Mouse (Mus musculus): ENCODE data around the gene Osbpl3. TPM values are rescaled to one million over a fixed set of nuclear protein-coding genes. Genes with fewer than 3 reads are reported as not detected.

Gene Osbpl3
- polyA plus RNA-seq, 1 experiment, result 18.0 TPM

- Histone ChIP-seq H3K4me3 (ENCODE audit: insufficient read depth, low read length) (no peak overlapping the region), H3K4me1 (ENCODE audit: control insufficient read depth, insufficient read depth, low read length) (no peaks in the 10 kb centered on the region)
- no peak for TF ChIP-seq CTCF (IDR thresholded peaks at IDR 0.05; ENCODE audit: borderline replicate concordance, insufficient read depth, low read length)
- TF ChIP-seq POLR2A (IDR thresholded peaks at IDR 0.05; ENCODE audit: low read depth, low read length), result no peak
Measured at GRCm38 (mm10) chr6:50432491-50432890, 23.5 kb downstream of the Osbpl3 start.

GRCm38 (mm10) chr6:50429299-50429698 lies 26.7 kb downstream of the Osbpl3 start:
- Histone ChIP-seq H3K4me3 (ENCODE audit: insufficient read depth, low read length) (no peak overlapping the region), H3K4me1 (ENCODE audit: control insufficient read depth, insufficient read depth, low read length) (no peaks in the 10 kb centered on the region), H3K27ac (ENCODE audit: insufficient read depth, low read length) (no peak overlapping the region)
- TF ChIP-seq CTCF (IDR thresholded peaks at IDR 0.05; ENCODE audit: borderline replicate concordance, insufficient read depth, low read length), result no peak
- no peak for TF ChIP-seq POLR2A (IDR thresholded peaks at IDR 0.05; ENCODE audit: low read depth, low read length)

More at GRCm38 (mm10) chr6:50432491-50432890, 23.5 kb downstream of the Osbpl3 start:
- H3K27ac ChIP-seq (ENCODE audit: insufficient read depth, low read length), result no peak overlapping the region

- H3K4me3 ChIP-seq (ENCODE audit: insufficient read depth, low read length), result no peak overlapping the region
- H3K27ac ChIP-seq (ENCODE audit: insufficient read depth, low read length), result no peak overlapping the region
- TF ChIP-seq CTCF (IDR thresholded peaks at IDR 0.05; ENCODE audit: borderline replicate concordance, insufficient read depth, low read length), result no peak
- no peak for TF ChIP-seq POLR2A (IDR thresholded peaks at IDR 0.05; ENCODE audit: low read depth, low read length)
- no peaks in the 10 kb centered on the region for H3K4me1 ChIP-seq (ENCODE audit: control insufficient read depth, insufficient read depth, low read length)
Measured at GRCm38 (mm10) chr6:50427051-50427732, 28.8 kb downstream of the Osbpl3 start.

- no peak overlapping the region for H3K4me3 ChIP-seq (ENCODE audit: insufficient read depth, low read length)
- no peaks in the 10 kb centered on the region for H3K4me1 ChIP-seq (ENCODE audit: control insufficient read depth, insufficient read depth, low read length)
- no peak overlapping the region for H3K27ac ChIP-seq (ENCODE audit: insufficient read depth, low read length)
- TF ChIP-seq CTCF (IDR thresholded peaks at IDR 0.05; ENCODE audit: borderline replicate concordance, insufficient read depth, low read length) (no peak), POLR2A (IDR thresholded peaks at IDR 0.05; ENCODE audit: low read depth, low read length) (no peak)
Measured at GRCm38 (mm10) chr6:50426571-50426970, 29.4 kb downstream of the Osbpl3 start.

- TF ChIP-seq POLR2A (IDR thresholded peaks at IDR 0.05; ENCODE audit: low read depth, low read length) (no peak), CTCF (IDR thresholded peaks at IDR 0.05; ENCODE audit: borderline replicate concordance, insufficient read depth, low read length) (no peak)
- peaks cover 4% of the 10 kb centered on the region; the same call in 1 of the 2 replicates for H3K4me1 ChIP-seq (ENCODE audit: control insufficient read depth, insufficient read depth, low read length)
- no peak overlapping the region for H3K4me3 ChIP-seq (ENCODE audit: insufficient read depth, low read length)
- H3K27ac ChIP-seq (ENCODE audit: insufficient read depth, low read length), result no peak overlapping the region
Measured at GRCm38 (mm10) chr6:50424271-50424670, 31.7 kb downstream of the Osbpl3 start.

GRCm38 (mm10) chr6:50420413-50420812 lies 35.6 kb downstream of the Osbpl3 start:
- Histone ChIP-seq H3K27ac (ENCODE audit: insufficient read depth, low read length) (peak overlapping the region; percentile 78), H3K4me1 (ENCODE audit: control insufficient read depth, insufficient read depth, low read length) (peaks cover 4% of the 10 kb centered on the region; the same call in 1 of the 2 replicates), H3K4me3 (ENCODE audit: insufficient read depth, low read length) (no peak overlapping the region)
- no peak for TF ChIP-seq POLR2A (IDR thresholded peaks at IDR 0.05; ENCODE audit: low read depth, low read length)
- no peak for TF ChIP-seq CTCF (IDR thresholded peaks at IDR 0.05; ENCODE audit: borderline replicate concordance, insufficient read depth, low read length)

GRCm38 (mm10) chr6:50419518-50420290 lies 36.3 kb downstream of the Osbpl3 start:
- H3K4me3 ChIP-seq (ENCODE audit: insufficient read depth, low read length), result no peak overlapping the region
- TF ChIP-seq CTCF (IDR thresholded peaks at IDR 0.05; ENCODE audit: borderline replicate concordance, insufficient read depth, low read length) (no peak), POLR2A (IDR thresholded peaks at IDR 0.05; ENCODE audit: low read depth, low read length) (no peak)
- peak overlapping the region; percentile 78 for H3K27ac ChIP-seq (ENCODE audit: insufficient read depth, low read length)
- H3K4me1 ChIP-seq (ENCODE audit: control insufficient read depth, insufficient read depth, low read length), result peaks cover 4% of the 10 kb centered on the region; the same call in 1 of the 2 replicates

- Histone ChIP-seq H3K4me1 (ENCODE audit: control insufficient read depth, insufficient read depth, low read length) (peaks cover 4% of the 10 kb centered on the region; the same call in 1 of the 2 replicates), H3K27ac (ENCODE audit: insufficient read depth, low read length) (no peak overlapping the region), H3K4me3 (ENCODE audit: insufficient read depth, low read length) (no peak overlapping the region)
- TF ChIP-seq CTCF (IDR thresholded peaks at IDR 0.05; ENCODE audit: borderline replicate concordance, insufficient read depth, low read length) (no peak), POLR2A (IDR thresholded peaks at IDR 0.05; ENCODE audit: low read depth, low read length) (no peak)
Measured at GRCm38 (mm10) chr6:50418951-50419350, 37.0 kb downstream of the Osbpl3 start.

- no peak overlapping the region for H3K27ac ChIP-seq (ENCODE audit: insufficient read depth, low read length)
- H3K4me3 ChIP-seq (ENCODE audit: insufficient read depth, low read length), result no peak overlapping the region
- TF ChIP-seq POLR2A (IDR thresholded peaks at IDR 0.05; ENCODE audit: low read depth, low read length), result no peak
- TF ChIP-seq CTCF (IDR thresholded peaks at IDR 0.05; ENCODE audit: borderline replicate concordance, insufficient read depth, low read length), result no peak
- peaks cover 13% of the 10 kb centered on the region for H3K4me1 ChIP-seq (ENCODE audit: control insufficient read depth, insufficient read depth, low read length)
Measured at GRCm38 (mm10) chr6:50416854-50417253, 39.1 kb downstream of the Osbpl3 start.

GRCm38 (mm10) chr6:50415431-50415830 lies 40.6 kb downstream of the Osbpl3 start:
- TF ChIP-seq CTCF (IDR thresholded peaks at IDR 0.05; ENCODE audit: borderline replicate concordance, insufficient read depth, low read length) (no peak), POLR2A (IDR thresholded peaks at IDR 0.05; ENCODE audit: low read depth, low read length) (no peak)

More at GRCm38 (mm10) chr6:50415431-50415830, 40.6 kb downstream of the Osbpl3 start:
- peaks cover 13% of the 10 kb centered on the region for H3K4me1 ChIP-seq (ENCODE audit: control insufficient read depth, insufficient read depth, low read length)
- no peak overlapping the region for H3K27ac ChIP-seq (ENCODE audit: insufficient read depth, low read length)
- no peak overlapping the region for H3K4me3 ChIP-seq (ENCODE audit: insufficient read depth, low read length)

Measured in embryonic fibroblast, embryonic 13.5 days (primary cell).